Mouse (Mus musculus) kidney, postnatal 36 days (tissue): ENCODE measurements around the gene Fam71b.

Experiments used
- DNase-seq, 2 experiments: peaks; one replicate each; pipeline ENCODE4 v3.0.0; 2021 to 2022; ENCODE audit warnings: mixed read lengths in 2 of 2

The Fam71b gene

GRCm38 (mm10) chr11:46396167-46396859, at the start of gene Fam71b:
TSS of gene Fam71b (plus strand) at chr11:46396559.
- no peak for DNase-seq

- no peak for DNase-seq
Observed at GRCm38 (mm10) chr11:46347756-46348155, 48.6 kb upstream of the Fam71b start.

GRCm38 (mm10) chr11:46348416-46348815, 47.9 kb upstream of the Fam71b start:
- no peak for DNase-seq

- DNase-seq: no peak
Observed at GRCm38 (mm10) chr11:46349681-46350410, 46.5 kb upstream of the Fam71b start.

GRCm38 (mm10) chr11:46358369-46358768, 38.0 kb upstream of the Fam71b start:
- no peak for DNase-seq

GRCm38 (mm10) chr11:46360991-46361665, 35.2 kb upstream of the Fam71b start:
- no peak for DNase-seq

- DNase-seq: no peak
Observed at GRCm38 (mm10) chr11:46362061-46363022, 34.0 kb upstream of the Fam71b start.

GRCm38 (mm10) chr11:46363864-46364263, 32.5 kb upstream of the Fam71b start:
- no peak for DNase-seq

- no peak for DNase-seq
Observed at GRCm38 (mm10) chr11:46365744-46366143, 30.6 kb upstream of the Fam71b start.

GRCm38 (mm10) chr11:46366357-46366756, 30.0 kb upstream of the Fam71b start:
- DNase-seq: no peak

GRCm38 (mm10) chr11:46370457-46370856, 25.9 kb upstream of the Fam71b start:
- no peak for DNase-seq

- no peak for DNase-seq
Observed at GRCm38 (mm10) chr11:46371250-46371649, 25.1 kb upstream of the Fam71b start.

- no peak for DNase-seq
Observed at GRCm38 (mm10) chr11:46372331-46372953, 23.9 kb upstream of the Fam71b start.

GRCm38 (mm10) chr11:46373071-46374030, 23.0 kb upstream of the Fam71b start:
- DNase-seq: no peak

- DNase-seq: no peak
Observed at GRCm38 (mm10) chr11:46375015-46375414, 21.3 kb upstream of the Fam71b start.

- DNase-seq: no peak
Observed at GRCm38 (mm10) chr11:46377316-46377715, 19.0 kb upstream of the Fam71b start.

- DNase-seq: no peak
Observed at GRCm38 (mm10) chr11:46377819-46378782, 18.3 kb upstream of the Fam71b start.

GRCm38 (mm10) chr11:46380097-46380675, 16.2 kb upstream of the Fam71b start:
- no peak for DNase-seq

GRCm38 (mm10) chr11:46382466-46382865, 13.9 kb upstream of the Fam71b start:
- DNase-seq: no peak
